In the genomic region with DNA sequence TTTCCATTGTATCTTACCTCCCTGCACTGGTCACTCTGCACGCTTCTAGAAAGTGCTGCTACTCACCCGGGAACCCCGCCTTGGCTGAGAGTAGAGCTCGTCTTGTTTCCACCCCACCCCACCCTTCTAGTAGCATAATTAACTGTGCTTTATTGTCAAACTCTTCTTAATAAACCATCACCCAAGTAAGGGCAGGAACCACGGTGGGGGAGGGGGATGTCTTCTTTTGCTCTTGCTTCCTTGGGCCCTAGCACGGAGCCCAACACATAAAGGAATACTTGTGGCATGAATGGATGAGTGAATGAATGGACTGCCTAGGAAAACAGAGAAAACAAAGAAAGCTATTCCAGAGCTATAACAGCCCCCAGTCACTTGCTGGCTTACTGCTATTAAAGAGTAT, we compare ENCODE assay signal across 23 mouse cellular contexts. TPM values are rescaled to one million over a fixed set of nuclear protein-coding genes. Genes with fewer than 3 reads are reported as not detected.
"Had no signal": no experiment of that assay in that cellular context is flagged by ENCODE, and none has a peak within 500 bp of the region (broad histone marks: within the 10 kb centered on the region; RNA-seq: fewer than 3 reads in every experiment).

No protein-coding gene starts in this region.

- H3K9ac ChIP-seq: limb, embryonic 12.5 days; limb, embryonic 15.5 days; liver, embryonic 14.5 days; liver, postnatal 0 days; lung, embryonic 14.5 days had no signal

- H3K4me2 ChIP-seq: limb, embryonic 12.5 days; limb, embryonic 15.5 days; liver, embryonic 11.5 days; lung, embryonic 14.5 days had no signal

- H3K9me3 ChIP-seq: limb, embryonic 12.5 days; limb, embryonic 15.5 days had no signal

- H3K4me1 ChIP-seq: limb, embryonic 12.5 days had no signal

- H3K27ac ChIP-seq: limb, embryonic 12.5 days; limb, embryonic 15.5 days; liver, embryonic 14.5 days; macrophage; stomach, postnatal 0 days had no signal

- H3K4me3 ChIP-seq: limb, embryonic 12.5 days; limb, embryonic 15.5 days; myocyte had no signal

- H3K36me3 ChIP-seq: limb, embryonic 12.5 days; limb, embryonic 15.5 days had no signal

- DNase-seq: kidney, adult 9 months; kidney, postnatal 14 days; kidney, postnatal 4 days; left cerebral cortex, postnatal 4 days; liver, postnatal 0 days; lung, embryonic 14.5 days; midbrain, embryonic 14.5 days; right cerebral cortex, adult 18-20 months; right cerebral cortex, postnatal 14 days; right cerebral cortex, postnatal 4 days; thymus, adult 2 months; thymus, postnatal 14 days; thymus, postnatal 4 days had no signal

- ATAC-seq: liver, postnatal 0 days; lung, postnatal 0 days had no signal

RNA-seq across cellular contexts. Expression of a gene that starts 6.5 kb away (rescaled TPM):
- polyA plus RNA-seq: kidney, embryonic 16.5 days; liver, postnatal 0 days; macrophage; myocyte had no signal

RNA-seq across cellular contexts. Expression of a gene that starts 10.4 kb away (rescaled TPM):
- polyA plus RNA-seq: kidney, embryonic 16.5 days; limb, embryonic 12.5 days; limb, embryonic 15.5 days; liver, embryonic 11.5 days; liver, embryonic 14.5 days; liver, postnatal 0 days; lung, embryonic 14.5 days; lung, postnatal 0 days; macrophage; myocyte; stomach, embryonic 14.5 days; stomach, postnatal 0 days; thymus, adult 2 months had no signal
